ENCODE assay signal across 23 mouse cellular contexts in genomic region chr19:49697659-49698058, GRCm38 (mm10).
DNase-seq lines count a peak whose midpoint lies in the region; ATAC-seq and TF ChIP-seq lines count a peak whose summit lies in the region.
"Had no signal": no experiment of that assay in that cellular context is flagged by ENCODE, and none has a peak within 500 bp of the region (broad histone marks: within the 10 kb centered on the region; RNA-seq: fewer than 3 reads in every experiment).

No protein-coding gene starts in this region.

- no peaks in the 10 kb centered on the region for H3K27me3 ChIP-seq in forebrain, embryonic 13.5 days
- H3K27me3 ChIP-seq in forebrain, embryonic 15.5 days = no peaks in the 10 kb centered on the region
- no peaks in the 10 kb centered on the region for H3K27me3 ChIP-seq in neural tube, embryonic 12.5 days (replicated peaks)
- H3K27me3 ChIP-seq in neural tube, embryonic 15.5 days (replicated peaks) = no peaks in the 10 kb centered on the region
- H3K27me3 ChIP-seq: embryonic facial prominence, embryonic 15.5 days; limb, embryonic 13.5 days; liver, embryonic 13.5 days; lung, embryonic 15.5 days; midbrain, embryonic 12.5 days had no signal

- no peaks in the 10 kb centered on the region for H3K36me3 ChIP-seq in forebrain, embryonic 13.5 days (ENCODE audit: poor library complexity, severe bottlenecking)
- H3K36me3 ChIP-seq in forebrain, embryonic 15.5 days = no peaks in the 10 kb centered on the region
- H3K36me3 ChIP-seq in neural tube, embryonic 12.5 days = no peaks in the 10 kb centered on the region
- H3K36me3 ChIP-seq in neural tube, embryonic 15.5 days = no peaks in the 10 kb centered on the region
- H3K36me3 ChIP-seq: embryonic facial prominence, embryonic 15.5 days; limb, embryonic 13.5 days; liver, embryonic 13.5 days; lung, embryonic 15.5 days; midbrain, embryonic 12.5 days had no signal

- peak; percentile 3 for DNase-seq in layer of hippocampus, adult 11-12 months (ENCODE audit: low spot score)
- DNase-seq in layer of hippocampus, adult 2 months (ENCODE audit: low spot score in 2 of 2) = no peak
- no peak for DNase-seq in neural tube, embryonic 10.5 days (ENCODE audit: extremely low spot score, low spot score)
- no peak for DNase-seq in cerebellum, adult 9-10 months
- DNase-seq: adrenal gland, postnatal 10 days; cerebellum, adult 11 months; kidney, adult 8-10 months; kidney, postnatal 25 days; layer of hippocampus, adult 9-11 months; liver, embryonic 13.5 days; right cerebral cortex, postnatal 25 days; thymus, adult 18-20 months had no signal

- 14% methylated on average over 1 of the region's 1 CpGs for WGBS in forebrain, embryonic 13.5 days
- WGBS in forebrain, embryonic 15.5 days = 36% methylated on average over 1 of the region's 1 CpGs
- WGBS in neural tube, embryonic 12.5 days = 66% methylated on average over 1 of the region's 1 CpGs
- WGBS in neural tube, embryonic 15.5 days = 55% methylated on average over 1 of the region's 1 CpGs

- no peak overlapping the region for H3K4me2 ChIP-seq in forebrain, embryonic 13.5 days
- no peak overlapping the region for H3K4me2 ChIP-seq in forebrain, embryonic 15.5 days (replicated peaks)
- H3K4me2 ChIP-seq in neural tube, embryonic 12.5 days (replicated peaks) = no peak overlapping the region
- no peak overlapping the region for H3K4me2 ChIP-seq in neural tube, embryonic 15.5 days
- H3K4me2 ChIP-seq: embryonic facial prominence, embryonic 15.5 days; limb, embryonic 13.5 days; liver, embryonic 13.5 days; lung, embryonic 15.5 days; midbrain, embryonic 12.5 days had no signal

- no peak overlapping the region for H3K9ac ChIP-seq in forebrain, embryonic 13.5 days
- no peak overlapping the region for H3K9ac ChIP-seq in forebrain, embryonic 15.5 days (replicated peaks)
- no peak overlapping the region for H3K9ac ChIP-seq in neural tube, embryonic 12.5 days
- H3K9ac ChIP-seq in neural tube, embryonic 15.5 days (replicated peaks) = no peak overlapping the region
- H3K9ac ChIP-seq: embryonic facial prominence, embryonic 15.5 days; limb, embryonic 13.5 days; liver, embryonic 13.5 days; lung, embryonic 15.5 days; midbrain, embryonic 12.5 days had no signal

- H3K4me1 ChIP-seq in forebrain, embryonic 13.5 days = no peaks in the 10 kb centered on the region
- no peaks in the 10 kb centered on the region for H3K4me1 ChIP-seq in forebrain, embryonic 15.5 days
- no peaks in the 10 kb centered on the region for H3K4me1 ChIP-seq in neural tube, embryonic 12.5 days
- H3K4me1 ChIP-seq in neural tube, embryonic 15.5 days = no peaks in the 10 kb centered on the region
- H3K4me1 ChIP-seq: embryonic facial prominence, embryonic 15.5 days; limb, embryonic 13.5 days; liver, embryonic 13.5 days; lung, embryonic 15.5 days had no signal

- H3K4me3 ChIP-seq in forebrain, embryonic 13.5 days = no peak overlapping the region
- H3K4me3 ChIP-seq in forebrain, embryonic 15.5 days = no peak overlapping the region
- no peak overlapping the region for H3K4me3 ChIP-seq in layer of hippocampus, adult 2 months
- no peak overlapping the region for H3K4me3 ChIP-seq in neural tube, embryonic 12.5 days
- H3K4me3 ChIP-seq in neural tube, embryonic 15.5 days (replicated peaks) = no peak overlapping the region
- H3K4me3 ChIP-seq: embryonic facial prominence, embryonic 15.5 days; limb, embryonic 13.5 days; liver, embryonic 13.5 days; lung, embryonic 15.5 days; midbrain, embryonic 12.5 days had no signal

- H3K9me3 ChIP-seq in forebrain, embryonic 13.5 days (replicated peaks) = no peaks in the 10 kb centered on the region
- H3K9me3 ChIP-seq in forebrain, embryonic 15.5 days = no peaks in the 10 kb centered on the region
- no peaks in the 10 kb centered on the region for H3K9me3 ChIP-seq in neural tube, embryonic 12.5 days
- H3K9me3 ChIP-seq in neural tube, embryonic 15.5 days (replicated peaks) = no peaks in the 10 kb centered on the region
- H3K9me3 ChIP-seq: embryonic facial prominence, embryonic 15.5 days; limb, embryonic 13.5 days; liver, embryonic 13.5 days; lung, embryonic 15.5 days; midbrain, embryonic 12.5 days had no signal

- ATAC-seq in forebrain, embryonic 13.5 days = peak; percentile 50; the same call in 1 of the 2 replicates
- no peak for ATAC-seq in forebrain, embryonic 15.5 days (replicated peaks)
- ATAC-seq in neural tube, embryonic 12.5 days (ENCODE audit: low FRiP score, low read depth) = 0 out of 2 replicates have a peak, but pooled peaks have one; percentile 25
- peak; percentile 47; the same call in 1 of the 2 replicates for ATAC-seq in neural tube, embryonic 15.5 days (ENCODE audit: low FRiP score)
- ATAC-seq: activated CD4-positive, CD25-positive, alpha-beta regulatory T cell, adult 4 months; CD4-positive, CD25-positive, alpha-beta regulatory T cell, adult 4 months had no signal

- TF ChIP-seq CTCF in layer of hippocampus, adult 2 months (conservative IDR thresholded peaks at IDR 0.05) = no peak

- H3K27ac ChIP-seq in forebrain, embryonic 13.5 days = no peak overlapping the region
- H3K27ac ChIP-seq in forebrain, embryonic 15.5 days (replicated peaks) = no peak overlapping the region
- H3K27ac ChIP-seq in layer of hippocampus, adult 2 months = no peak overlapping the region
- no peak overlapping the region for H3K27ac ChIP-seq in neural tube, embryonic 12.5 days
- no peak overlapping the region for H3K27ac ChIP-seq in neural tube, embryonic 15.5 days (replicated peaks)
- H3K27ac ChIP-seq: embryonic facial prominence, embryonic 15.5 days; limb, embryonic 13.5 days; liver, embryonic 13.5 days; lung, embryonic 15.5 days; macrophage; midbrain, embryonic 12.5 days had no signal
